Mouse (Mus musculus): ENCODE results near the gene Nek5. TPM values are rescaled to one million over a fixed set of nuclear protein-coding genes. Genes with fewer than 3 reads are reported as not detected.
A peak's percentile ranks its signal among the peaks of the same experiment; 100 is the strongest.

Gene Nek5
- total RNA-seq, 2 experiments from 2014 or later = not detected

- peak; percentile 66 for ATAC-seq (replicated peaks; ENCODE audit: poor library complexity)
Observed at GRCm38 (mm10) chr8:22091568-22091967, 33.3 kb downstream of the Nek5 start.

- no peak for ATAC-seq (replicated peaks; ENCODE audit: poor library complexity)
Observed at GRCm38 (mm10) chr8:22089226-22089625, 35.6 kb downstream of the Nek5 start.

DNA sequence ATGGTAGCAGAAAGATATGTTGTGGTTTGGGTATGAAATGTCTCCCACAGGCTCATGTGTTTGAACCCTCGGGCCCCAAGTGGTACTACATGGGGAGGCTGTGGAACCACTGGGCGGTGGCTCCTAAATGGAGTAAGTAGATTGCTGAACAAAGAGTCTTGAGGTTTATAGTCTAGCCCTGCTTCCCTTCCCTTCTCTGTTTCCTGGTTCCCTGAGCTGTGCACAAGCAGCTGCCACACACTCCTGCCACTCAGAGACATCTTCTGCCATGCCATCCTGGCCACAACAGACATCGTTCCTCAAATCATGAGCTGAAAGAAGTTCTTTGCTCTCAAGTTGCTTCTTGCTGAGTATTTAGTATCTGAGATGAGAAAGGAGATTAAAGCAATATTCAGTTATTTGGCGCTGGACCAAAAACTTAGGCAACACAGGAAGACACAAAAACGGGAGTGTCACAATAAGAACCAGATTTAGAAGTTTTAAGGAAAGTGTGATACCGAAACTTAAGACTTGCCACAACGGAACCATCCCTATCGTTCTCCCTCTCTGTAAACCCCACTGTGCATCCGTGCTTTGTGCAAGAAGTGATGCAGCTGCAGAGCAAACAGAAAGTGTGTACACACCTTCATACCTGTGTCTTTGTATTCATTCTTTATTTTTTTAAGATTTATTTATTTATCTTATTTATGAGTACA, 45.4 kb downstream of the Nek5 start:
- peak; percentile 89 for ATAC-seq (replicated peaks; ENCODE audit: poor library complexity)

GRCm38 (mm10) chr8:22061126-22061525, 63.7 kb downstream of the Nek5 start:
- ATAC-seq (replicated peaks; ENCODE audit: poor library complexity) = no peak

DNA sequence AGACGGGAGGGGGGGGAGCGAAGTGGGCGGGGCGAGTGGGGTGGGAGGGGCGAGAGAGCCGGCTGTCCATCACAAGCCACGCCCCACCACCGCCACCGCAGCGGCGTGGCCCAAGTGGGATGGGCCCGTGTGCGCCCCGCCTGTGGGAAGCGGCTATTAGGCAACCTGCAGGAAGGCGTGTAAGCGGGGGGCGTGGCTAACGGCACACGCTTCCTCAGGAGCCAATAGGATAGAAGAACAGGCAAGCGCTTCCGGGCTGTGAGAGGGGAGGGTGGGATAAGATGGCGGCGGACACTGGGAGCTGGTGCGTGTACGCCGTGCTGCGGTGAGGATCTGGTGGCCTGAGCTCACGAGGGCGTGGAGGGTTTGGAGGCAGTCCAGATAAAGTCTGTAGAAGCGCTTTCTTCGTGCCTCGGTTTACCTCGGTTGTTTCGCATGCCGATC, 64.4 kb downstream of the Nek5 start, which contains the start of gene Alg11:
Alg11 (plus strand) TSS at position 276 of the 444 bp plus-strand sequence.
- peak; percentile 89 for ATAC-seq (replicated peaks; ENCODE audit: poor library complexity)

DNA sequence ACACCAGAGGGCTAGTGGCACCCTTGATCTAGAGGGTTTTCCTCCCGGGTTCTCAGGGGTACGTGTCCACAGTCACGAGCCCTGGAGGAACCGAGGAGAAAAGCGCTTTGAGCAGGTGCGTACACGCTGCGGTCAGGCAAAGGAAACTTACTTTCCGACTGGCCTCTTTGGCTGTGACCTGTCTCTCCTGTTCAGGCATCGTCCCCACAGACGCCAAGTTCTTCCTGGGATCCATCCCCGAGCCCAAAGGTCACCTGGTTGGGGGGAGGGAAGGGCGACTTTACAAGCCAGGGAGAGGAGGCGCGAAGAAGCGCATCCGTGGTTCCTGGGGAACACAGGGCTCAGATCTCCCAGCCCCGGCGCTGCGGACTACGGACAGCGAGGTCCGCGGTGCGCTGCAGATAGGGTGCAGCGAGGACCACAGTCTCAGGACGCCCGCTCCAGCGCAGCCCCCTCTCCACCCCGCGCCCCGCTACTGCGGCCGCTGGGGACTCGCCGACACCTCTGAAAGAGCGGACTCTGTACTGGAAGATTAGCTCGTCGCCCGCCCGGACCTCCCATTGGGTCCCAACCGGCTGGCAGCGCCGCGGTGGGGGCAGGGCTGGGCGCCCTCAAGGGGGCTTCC, 64.9 kb downstream of the Nek5 start, which contains the start of gene Atp7b:
Atp7b (minus strand) TSS at position 485 of the 625 bp plus-strand sequence.
- ATAC-seq (replicated peaks; ENCODE audit: poor library complexity) = peak; percentile 13

- no peak for ATAC-seq (replicated peaks; ENCODE audit: poor library complexity)
Observed at GRCm38 (mm10) chr8:22059153-22059738, 65.6 kb downstream of the Nek5 start.

- ATAC-seq (replicated peaks; ENCODE audit: poor library complexity) = no peak; the same call in 1 of the 2 replicates
Observed at GRCm38 (mm10) chr8:22058368-22058767, 66.5 kb downstream of the Nek5 start.

DNA sequence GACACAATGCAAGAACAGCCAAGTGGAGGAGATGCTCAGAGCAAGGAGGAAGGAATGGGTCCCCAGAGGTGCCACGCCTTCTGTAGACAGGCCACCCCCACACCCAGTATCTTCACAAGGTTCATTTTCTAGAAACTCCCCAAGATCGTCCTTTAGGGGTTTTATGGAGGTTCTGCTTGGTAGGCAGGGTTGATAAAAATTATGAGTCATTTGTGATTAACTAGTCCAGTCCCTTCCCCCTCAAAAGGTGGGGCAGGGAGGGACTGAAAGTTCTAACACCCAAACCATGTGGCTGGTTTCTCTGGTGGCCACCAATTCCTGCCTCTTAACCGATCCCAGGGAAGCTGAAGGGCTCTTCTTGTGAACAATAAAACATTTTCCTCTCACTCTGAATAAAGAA, 68.0 kb downstream of the Nek5 start:
- no peak for ATAC-seq (replicated peaks; ENCODE audit: poor library complexity)

- no peak for ATAC-seq (replicated peaks; ENCODE audit: poor library complexity)
Observed at GRCm38 (mm10) chr8:22055492-22055877, 69.4 kb downstream of the Nek5 start.

DNA sequence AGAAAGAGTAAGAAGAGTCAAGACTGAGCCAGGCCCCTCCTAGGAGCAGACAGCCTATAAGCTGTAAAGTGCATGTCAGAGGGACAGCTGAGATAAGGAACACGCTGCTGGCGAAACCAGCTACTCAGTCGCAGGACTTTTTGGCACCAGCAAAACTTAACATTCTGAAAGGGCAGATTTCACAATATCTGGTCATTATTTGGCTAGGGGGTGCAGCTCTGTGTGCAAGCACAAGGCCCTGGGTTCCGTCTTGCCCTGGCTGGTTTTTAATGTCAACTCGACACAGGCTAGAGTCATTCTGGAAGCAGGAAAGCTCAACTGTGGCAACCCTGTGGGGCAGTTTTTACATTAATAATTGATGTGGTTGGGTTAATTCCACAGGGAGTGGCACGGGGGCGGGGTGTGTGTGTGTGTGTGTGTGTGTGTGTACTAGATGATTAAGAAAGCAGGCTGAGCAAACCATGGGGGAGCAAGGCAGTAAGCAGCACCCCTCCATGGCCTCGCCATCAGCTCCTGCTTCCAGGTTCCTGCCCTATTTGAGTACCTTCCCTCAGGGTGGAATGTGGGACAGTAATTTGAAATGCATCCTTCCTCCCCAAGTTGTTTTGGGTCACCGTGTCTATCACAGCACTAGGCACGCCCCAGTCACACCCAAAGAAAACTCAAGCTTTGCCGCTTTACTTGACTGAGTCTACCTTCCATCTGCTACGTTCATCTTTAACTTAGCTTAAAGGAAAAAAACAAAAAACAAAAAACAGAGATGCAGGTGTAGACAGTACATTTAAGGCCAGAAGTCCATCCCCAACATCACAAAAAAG, 70.0 kb downstream of the Nek5 start:
- peak; percentile 68 for ATAC-seq (replicated peaks; ENCODE audit: poor library complexity)

DNA sequence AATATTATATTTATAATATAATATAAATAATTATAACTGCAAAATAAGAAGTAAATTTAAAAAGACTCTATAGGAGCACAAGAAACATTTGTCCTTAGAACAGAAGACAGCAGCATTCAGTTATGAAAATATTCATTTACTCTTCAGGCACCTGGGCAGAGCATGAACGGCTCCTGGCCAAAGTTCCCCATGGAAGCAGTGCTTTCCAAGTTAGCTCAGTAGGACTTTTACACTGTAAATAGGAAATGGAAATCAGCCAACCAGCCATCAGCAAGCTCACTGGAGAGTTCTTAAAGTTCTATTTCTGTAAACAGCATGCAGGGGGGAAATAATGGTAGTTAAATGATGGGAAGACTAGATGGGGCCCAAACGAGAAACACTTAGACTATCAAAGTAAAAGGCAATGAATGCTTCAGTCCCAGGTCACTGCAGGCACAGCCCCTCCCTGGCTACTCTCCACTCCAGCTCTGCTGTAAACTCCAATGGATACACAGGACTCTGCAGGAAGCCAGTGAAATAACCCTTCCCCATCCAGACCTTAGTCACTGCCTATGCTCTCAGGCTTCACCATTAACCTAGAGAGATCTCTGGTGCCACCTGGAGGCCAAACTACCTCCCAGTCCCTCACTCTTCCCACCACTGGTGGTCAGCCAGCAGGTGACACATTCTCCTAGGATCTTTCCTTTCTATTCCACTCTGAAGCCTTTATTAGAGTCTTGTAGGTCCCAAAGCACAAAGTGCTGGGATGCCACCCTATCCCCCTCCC, 77.0 kb downstream of the Nek5 start:
- peak; percentile 99 for ATAC-seq (replicated peaks; ENCODE audit: poor library complexity)

DNA sequence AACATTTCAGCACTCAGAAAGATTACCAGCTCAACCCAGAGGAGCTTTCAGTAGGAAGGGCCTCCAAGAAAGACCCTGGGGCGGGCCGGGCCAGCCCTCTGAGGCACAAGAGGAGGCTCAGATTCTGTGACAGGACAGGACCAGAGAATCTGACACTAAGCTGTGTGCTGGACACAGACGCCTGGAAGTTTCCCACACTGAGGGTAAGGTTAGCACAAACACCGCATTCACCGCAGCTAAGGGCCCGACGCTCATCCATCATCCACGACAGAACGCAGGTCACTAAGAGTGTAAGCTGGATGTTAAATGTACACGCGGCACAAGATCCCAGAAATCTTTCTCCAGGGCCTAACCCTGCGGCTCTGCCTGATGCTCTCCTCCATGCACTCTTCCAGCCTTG, 81.1 kb downstream of the Nek5 start:
- ATAC-seq (replicated peaks; ENCODE audit: poor library complexity) = no peak

- ATAC-seq (replicated peaks; ENCODE audit: poor library complexity) = no peak
Observed at GRCm38 (mm10) chr8:22042515-22042914, 82.3 kb downstream of the Nek5 start.

DNA sequence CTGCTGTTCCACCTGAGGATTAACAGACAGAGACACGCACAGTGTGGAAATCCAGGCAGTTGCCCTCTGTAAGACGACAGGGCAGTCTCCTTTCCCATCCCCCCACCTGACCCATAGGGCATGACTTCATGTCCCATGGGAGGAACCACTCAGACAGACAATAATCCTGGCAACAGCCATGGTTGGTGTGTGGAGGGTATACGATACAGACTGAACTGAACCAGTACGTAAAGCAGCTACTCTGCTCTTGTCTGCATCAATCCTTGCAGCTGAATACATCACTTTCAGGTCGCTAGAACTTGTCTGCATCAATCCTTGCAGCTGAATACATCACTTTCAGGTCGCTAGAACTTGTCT, 84.7 kb downstream of the Nek5 start:
- ATAC-seq (replicated peaks; ENCODE audit: poor library complexity) = no peak

- ATAC-seq (replicated peaks; ENCODE audit: poor library complexity) = no peak
Observed at GRCm38 (mm10) chr8:22039468-22040152, 85.2 kb downstream of the Nek5 start.

DNA sequence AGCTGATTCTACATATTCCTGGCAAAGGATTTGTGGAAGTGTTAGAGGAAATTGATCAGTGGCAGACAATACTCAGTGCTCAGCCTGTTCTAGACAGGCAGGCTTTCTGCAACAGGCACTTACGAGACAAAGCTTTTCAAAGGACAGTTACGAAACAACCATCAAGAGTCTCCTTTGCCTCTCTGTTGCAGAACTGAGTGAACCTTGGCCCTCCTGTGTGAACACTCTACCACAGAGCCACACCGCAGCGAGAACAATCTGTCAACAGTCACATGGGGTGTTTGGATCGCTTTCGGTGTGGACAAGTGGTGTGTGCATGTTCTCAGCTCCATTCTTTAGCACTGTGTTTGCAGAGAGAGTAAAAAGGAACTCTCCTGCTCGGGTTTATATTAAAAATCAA, 87.8 kb downstream of the Nek5 start:
- no peak for ATAC-seq (replicated peaks; ENCODE audit: poor library complexity)

GRCm38 (mm10) chr8:22036137-22036536, 88.7 kb downstream of the Nek5 start:
- no peak for ATAC-seq (replicated peaks; ENCODE audit: poor library complexity)

DNA sequence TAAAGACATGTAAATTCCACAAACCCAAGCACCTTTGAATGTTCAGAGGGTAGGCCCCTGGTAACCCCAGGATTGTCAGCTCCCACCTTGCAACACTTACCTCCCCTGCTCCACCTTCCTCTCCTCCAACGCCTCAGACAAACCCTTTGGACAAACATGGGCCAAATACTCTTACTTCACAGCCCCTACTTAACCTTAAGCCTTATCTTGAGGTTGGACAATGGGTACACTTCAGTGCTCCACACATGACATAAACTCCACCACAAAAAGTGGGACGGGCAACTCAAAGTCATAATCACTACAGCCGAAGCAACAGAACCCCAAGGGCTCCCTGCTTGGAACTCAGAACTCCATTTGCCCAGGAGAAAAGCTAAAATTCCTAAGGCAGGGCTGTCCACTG, 93.9 kb downstream of the Nek5 start:
- ATAC-seq (replicated peaks; ENCODE audit: poor library complexity) = no peak

DNA sequence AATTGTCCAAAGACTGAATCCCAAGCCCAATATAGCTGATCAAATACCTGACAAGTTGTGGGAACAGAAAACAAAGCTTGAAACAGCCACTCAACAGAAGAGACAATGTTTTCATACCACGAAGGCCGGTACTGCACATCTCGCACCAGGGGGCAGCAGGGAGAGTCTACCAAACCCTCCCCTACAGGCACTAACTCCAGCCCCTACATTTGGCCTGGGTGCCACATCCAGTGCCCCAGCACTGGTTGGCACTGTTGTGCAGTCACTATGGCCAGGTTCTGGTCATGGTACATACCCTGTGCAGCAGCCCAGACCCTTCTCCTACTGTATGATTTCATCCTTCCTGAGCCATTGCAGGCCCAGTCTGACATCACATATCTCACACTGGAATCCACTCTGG, 95.9 kb downstream of the Nek5 start:
- peak; percentile 86 for ATAC-seq (replicated peaks; ENCODE audit: poor library complexity)
